Mouse (Mus musculus): ENCODE data around the gene 0610037L13Rik. TPM values are rescaled to one million over a fixed set of nuclear protein-coding genes. Genes with fewer than 3 reads are reported as not detected.

The 0610037L13Rik gene
- 15.3 TPM for polyA plus RNA-seq (2014; fragmentation: Illumina TruSeq; extraction: RNeasy Lipid Tissue Mini Kit (QIAGEN cat#74804))

DNA sequence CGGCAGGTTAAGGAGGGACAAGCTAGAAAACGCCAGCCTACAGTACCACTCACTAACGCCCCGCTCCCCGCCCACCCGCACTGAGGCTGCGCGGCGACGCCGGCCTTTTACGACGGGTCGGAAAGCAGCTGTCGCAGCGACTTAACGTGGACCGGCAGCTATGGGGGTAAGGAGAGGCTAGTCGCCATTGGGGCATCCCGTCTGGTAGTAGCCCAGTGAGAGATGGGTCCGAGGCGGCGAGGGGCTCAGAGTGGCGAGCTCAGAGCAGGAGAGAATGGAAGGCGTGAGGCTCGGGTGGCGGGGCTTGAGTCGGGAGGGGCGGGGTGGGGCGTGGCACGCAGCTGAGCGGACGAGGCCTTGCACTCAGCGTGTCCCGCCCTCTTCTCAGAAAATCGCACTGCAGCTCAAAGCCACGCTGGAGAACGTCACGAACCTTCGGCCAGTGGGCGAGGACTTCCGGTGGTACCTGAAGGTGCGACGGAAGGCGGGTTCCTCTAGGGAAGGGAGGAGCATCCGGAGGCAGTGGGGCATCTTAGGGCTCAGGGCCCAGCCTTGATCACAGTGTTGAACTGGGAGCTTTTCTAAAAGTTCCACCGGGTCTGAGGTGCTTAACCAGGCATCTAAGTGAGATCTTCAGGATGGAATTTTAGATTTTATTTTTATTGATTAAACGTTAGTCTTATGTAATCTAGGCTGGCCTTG lies at the start of gene 0610037L13Rik:
TSS of gene 0610037L13Rik (plus strand) at position 83 of the 702 bp plus-strand sequence.

DNA sequence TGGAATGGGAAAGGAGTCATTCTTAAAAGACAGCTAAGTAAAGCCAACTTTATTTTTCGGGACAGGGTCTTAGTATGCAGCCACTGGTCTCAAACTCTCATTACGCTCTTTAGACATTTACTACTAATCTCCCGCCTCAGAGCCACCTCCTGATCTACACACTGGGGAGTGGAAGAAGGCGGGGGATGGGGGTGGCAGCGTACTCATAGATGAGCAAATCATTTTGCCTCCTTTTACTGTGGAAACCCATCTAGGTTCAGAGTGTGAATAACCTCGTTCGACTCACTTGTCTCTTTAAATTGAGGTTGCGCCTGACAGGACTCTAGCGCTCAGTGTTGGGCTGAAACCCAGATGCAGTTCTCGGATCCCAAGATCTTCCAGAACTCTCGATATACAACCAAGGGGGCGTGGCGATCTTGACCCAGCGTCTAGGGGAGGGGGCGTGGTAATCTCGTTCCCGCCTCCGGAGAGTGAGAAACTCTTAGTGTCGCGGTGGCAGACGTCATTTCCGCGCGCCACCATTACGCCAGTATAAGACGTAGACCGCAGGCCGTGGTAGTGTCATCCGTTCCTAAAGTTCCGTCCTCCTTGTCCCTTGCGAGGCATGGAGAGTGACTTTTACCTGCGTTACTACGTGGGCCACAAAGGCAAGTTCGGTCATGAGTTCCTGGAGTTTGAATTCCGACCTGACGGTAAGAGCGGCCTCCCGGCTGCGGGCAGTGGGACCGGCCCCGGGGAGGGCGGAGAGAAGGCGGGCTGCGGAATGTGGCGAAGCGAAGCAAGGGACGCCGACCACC lies 10.2 kb upstream of the 0610037L13Rik start, which contains the start of gene Magoh:
TSS of gene Magoh (plus strand) at position 502 of the 797 bp plus-strand sequence.

DNA sequence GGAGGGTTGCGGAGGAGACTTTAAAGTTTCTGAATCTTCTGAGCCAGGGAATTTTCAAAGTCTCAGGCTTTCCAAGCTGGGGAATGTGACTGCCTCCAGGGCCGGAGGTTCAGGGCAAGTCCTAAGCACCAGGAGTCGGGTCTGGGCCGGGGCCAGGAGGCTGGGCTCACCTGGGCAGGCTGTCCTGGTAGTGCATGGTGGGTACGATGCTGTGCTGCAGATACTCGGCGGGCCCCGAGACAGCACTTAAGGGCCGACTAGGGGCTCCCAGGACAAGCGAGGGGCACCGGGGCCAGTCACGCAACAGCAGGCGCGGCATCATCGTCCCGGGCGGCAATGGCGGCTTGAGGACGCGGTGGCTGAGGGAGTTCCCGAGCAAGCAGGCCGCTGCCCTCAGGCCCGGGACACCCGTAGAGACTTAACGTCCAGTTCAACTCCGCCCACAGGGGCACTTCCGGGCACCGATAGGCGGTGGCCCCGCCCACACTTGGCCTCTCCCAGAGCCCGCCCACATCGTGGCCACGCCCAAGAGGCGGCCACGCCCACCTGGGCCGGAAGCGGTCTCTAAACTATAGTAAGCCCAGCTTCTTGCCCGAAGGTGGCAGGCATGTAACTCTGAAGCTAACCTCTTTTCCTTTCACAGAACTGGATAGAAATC lies 33.7 kb downstream of the 0610037L13Rik start, which contains the start of gene Cpt2:
TSS of gene Cpt2 (minus strand) at position 466 of the 658 bp plus-strand sequence.

Other genes starting within 250 kb of the 0610037L13Rik start
- gene Dmrtb1, start 205.6 kb upstream of the 0610037L13Rik start, polyA plus RNA-seq (2014; fragmentation: Illumina TruSeq; extraction: RNeasy Lipid Tissue Mini Kit (QIAGEN cat#74804)) = not detected
- gene Lrp8, start 87.6 kb upstream of the 0610037L13Rik start, polyA plus RNA-seq (2014; fragmentation: Illumina TruSeq; extraction: RNeasy Lipid Tissue Mini Kit (QIAGEN cat#74804)) = 8.4 TPM
- gene Magoh, start 10.1 kb upstream of the 0610037L13Rik start, polyA plus RNA-seq (2014; fragmentation: Illumina TruSeq; extraction: RNeasy Lipid Tissue Mini Kit (QIAGEN cat#74804)) = 239 TPM
- 105 TPM for gene Cpt2, start 33.8 kb downstream of the 0610037L13Rik start, polyA plus RNA-seq (2014; fragmentation: Illumina TruSeq; extraction: RNeasy Lipid Tissue Mini Kit (QIAGEN cat#74804))
- not detected for gene Slc1a7, start 78.5 kb downstream of the 0610037L13Rik start, polyA plus RNA-seq (2014; fragmentation: Illumina TruSeq; extraction: RNeasy Lipid Tissue Mini Kit (QIAGEN cat#74804))
- gene Podn, start 206.6 kb downstream of the 0610037L13Rik start, polyA plus RNA-seq (2014; fragmentation: Illumina TruSeq; extraction: RNeasy Lipid Tissue Mini Kit (QIAGEN cat#74804)) = 0.26 TPM